Mouse (Mus musculus): Measurements from ENCODE around the gene Nlrx1. TPM values are rescaled to one million over a fixed set of nuclear protein-coding genes. Genes with fewer than 3 reads are reported as not detected.

Gene Nlrx1
- total and polyA plus RNA-seq, 3 experiments = 8.8 to 15.4 (median 10.9) TPM

DNA sequence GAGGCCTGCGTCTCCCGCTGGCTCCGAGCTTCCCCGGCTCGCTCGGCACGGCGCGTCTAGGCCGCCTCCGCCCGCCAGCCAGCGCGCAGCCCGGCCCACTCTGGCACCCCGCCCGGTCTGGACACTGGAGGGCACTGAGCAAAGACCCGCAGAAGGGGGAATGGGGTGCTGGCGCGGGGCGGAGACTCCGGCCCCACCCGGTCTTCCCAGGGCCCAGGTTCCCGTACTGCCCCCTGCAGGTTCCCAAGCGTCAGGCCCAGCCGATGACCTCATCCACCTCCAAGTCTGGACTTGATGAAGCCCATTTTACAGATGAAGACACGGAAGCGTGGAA lies 405 bp downstream of the Nlrx1 start:
- Histone ChIP-seq H3K79me2 (replicated peaks; ENCODE audit: control insufficient read depth, extremely low read depth, insufficient read depth, poor library complexity, severe bottlenecking) (no peaks in the 10 kb centered on the region), H3K4me2 (ENCODE audit: insufficient read depth, low read depth, poor library complexity, severe bottlenecking) (peak overlapping the region; percentile 42; the same call in 1 of the 2 replicates), H3K4me3 (replicated peaks in 1 of 3; ENCODE audit: low read depth in 2 of 3, low read length in 2 of 3, poor library complexity in 1 of 3) (peak overlapping the region; percentile 76 to 81 (median 79)), H3K36me3 (replicated peaks in 1 of 2; ENCODE audit: control insufficient read depth in 1 of 2, insufficient read depth in 1 of 2, low read length in 1 of 2) (peaks cover 10 to 29% of the 10 kb centered on the region in 2 experiments), H3K27ac (ENCODE audit: insufficient read depth, low read depth) (peak overlapping the region; percentile 44; the same call in 1 of the 2 replicates), H3K9me3 (replicated peaks; ENCODE audit: low read length) (no peaks in the 10 kb centered on the region), H3K4me1 (ENCODE audit: control insufficient read depth in 1 of 2, insufficient read depth in 2 of 2) (peaks cover 0 to 16% of the 10 kb centered on the region in 2 experiments; a peak in 3 of 4 replicates), H3K9ac (ENCODE audit: insufficient read depth, low read depth) (peak overlapping the region; percentile 96), H3K27me3 (replicated peaks) (no peaks in the 10 kb centered on the region)
- DNase-seq (ENCODE audit: extremely low read depth) = peak; percentile 93
- in situ Hi-C loops (cut with MboI; ENCODE audit: low pct_ligation_motif_present, low pct_unique_long_range_greater_than_20kb, low sequenced_read_pairs) (loop anchor here (10.0 kb wide), 1 partner anchor 143 kb away; no protein-coding TSS in a partner anchor), dilution Hi-C loops (cut with MboI; ENCODE audit: extremely low pct_ligation_motif_present, extremely low pct_unique_long_range_greater_than_20kb, low sequenced_read_pairs) (no loop called here)
- TF ChIP-seq POLR2AphosphoS2 (IDR thresholded peaks at IDR 0.05; ENCODE audit: low read depth, low read length) (no peak), JUN (IDR thresholded peaks at IDR 0.05; ENCODE audit: insufficient read depth, low read depth, low read length) (peak; percentile 95), UBTF (IDR thresholded peaks at IDR 0.05; ENCODE audit: low read depth, low read length) (0 out of 2 replicates have a peak, but pooled peaks have one; percentile 52), GABPA (IDR thresholded peaks at IDR 0.05; ENCODE audit: insufficient replicate concordance, low read depth, low read length) (no peak), USF2 (conservative IDR thresholded peaks at IDR 0.05; ENCODE audit: low read depth, low read length) (no peak), CTCF (conservative IDR thresholded peaks at IDR 0.05 in 1 of 2, IDR thresholded peaks at IDR 0.05 in 1 of 2; ENCODE audit: low read depth in 2 of 2, low read length in 2 of 2) (peak; percentile 42 to 67), MEF2A (IDR thresholded peaks at IDR 0.05; ENCODE audit: borderline replicate concordance, low read depth, low read length) (0 out of 2 replicates have a peak, but pooled peaks have one; percentile 63), MAZ (IDR thresholded peaks at IDR 0.05; ENCODE audit: low read depth, low read length) (peak; percentile 83), RAD21 (IDR thresholded peaks at IDR 0.05; ENCODE audit: low read depth, low read length) (0 out of 2 replicates have a peak, but pooled peaks have one; percentile 3), TBP (conservative IDR thresholded peaks at IDR 0.05; ENCODE audit: low read depth, low read length) (no peak), IRF4 (IDR thresholded peaks at IDR 0.05; ENCODE audit: low read depth, low read length) (peak; percentile 40; the same call in 1 of the 2 replicates), TCF12 (IDR thresholded peaks at IDR 0.05; ENCODE audit: low read depth, low read length) (peak; percentile 61; the same call in 1 of the 2 replicates), ZC3H11A (IDR thresholded peaks at IDR 0.05; ENCODE audit: low read depth, low read length) (no peak), JUND (conservative IDR thresholded peaks at IDR 0.05; ENCODE audit: low read depth, low read length) (peak; percentile 87), CHD1 (IDR thresholded peaks at IDR 0.05; ENCODE audit: low read depth, low read length) (peak; percentile 52; the same call in 1 of the 2 replicates), ZNF384 (IDR thresholded peaks at IDR 0.05; ENCODE audit: low read depth, low read length) (no peak; the same call in 1 of the 2 replicates), ETS1 (conservative IDR thresholded peaks at IDR 0.05; ENCODE audit: low read depth, low read length) (no peak), SIN3A (IDR thresholded peaks at IDR 0.05; ENCODE audit: low read length) (peak; percentile 74; the same call in 1 of the 2 replicates), ELF1 (IDR thresholded peaks at IDR 0.05; ENCODE audit: low read depth, low read length) (no peak), CHD2 (IDR thresholded peaks at IDR 0.05; ENCODE audit: low read length) (no peak), KAT2A (IDR thresholded peaks at IDR 0.05; ENCODE audit: insufficient replicate concordance, low read length) (no peak), PAX5 (IDR thresholded peaks at IDR 0.05; ENCODE audit: low read length) (no peak), EP300 (IDR thresholded peaks at IDR 0.05; ENCODE audit: low read length) (no peak), SMC3 (IDR thresholded peaks at IDR 0.05; ENCODE audit: low read depth, low read length) (peak; percentile 44), HCFC1 (IDR thresholded peaks at IDR 0.05; ENCODE audit: low read depth, low read length) (peak; percentile 27; the same call in 1 of the 2 replicates), NELFE (IDR thresholded peaks at IDR 0.05; ENCODE audit: low read depth, low read length) (peak; percentile 75), ZMIZ1 (IDR thresholded peaks at IDR 0.05; ENCODE audit: low read depth, low read length) (peak; percentile 83), ZKSCAN1 (IDR thresholded peaks at IDR 0.05; ENCODE audit: borderline replicate concordance, low read depth, low read length) (no peak), USF1 (IDR thresholded peaks at IDR 0.05; ENCODE audit: low read depth, low read length) (no peak), NRF1 (IDR thresholded peaks at IDR 0.05; ENCODE audit: low read depth, low read length) (0 out of 2 replicates have a peak, but pooled peaks have one; percentile 15), MAX (IDR thresholded peaks at IDR 0.05; ENCODE audit: low read length) (no peak), E2F4 (IDR thresholded peaks at IDR 0.05; ENCODE audit: insufficient replicate concordance, low read depth, low read length) (no peak), POLR2A (IDR thresholded peaks at IDR 0.05; ENCODE audit: low read depth, low read length) (peak; percentile 76), MYC (IDR thresholded peaks at IDR 0.05; ENCODE audit: low read depth, low read length) (no peak), BHLHE40 (IDR thresholded peaks at IDR 0.05; ENCODE audit: low read depth, low read length) (no peak), MAFK (IDR thresholded peaks at IDR 0.05; ENCODE audit: insufficient replicate concordance, low read length) (no peak), MXI1 (IDR thresholded peaks at IDR 0.05; ENCODE audit: low read depth, low read length) (peak; percentile 57; the same call in 1 of the 2 replicates), RCOR1 (conservative IDR thresholded peaks at IDR 0.05; ENCODE audit: low read depth, low read length) (no peak)

Measured in CH12.LX (cell line).